Mouse (Mus musculus) cerebellum, adult 2 months (tissue): ENCODE results near the gene Zbtb18. TPM values are rescaled to one million over a fixed set of nuclear protein-coding genes. Genes with fewer than 3 reads are reported as not detected.

ENCODE experiments used
- DNase-seq, 2 experiments: peaks; one replicate each; pipeline ENCODE4 v3.0.0; 2021
- H3K27ac ChIP-seq: fragments of 200-500 bp; 2 replicates; pipeline ENCODE4 v1.5.1; 2012; ENCODE audit warnings: low read length, control low read depth, inconsistent platforms; ENCODE audit not compliant: insufficient read depth
- H3K27me3 ChIP-seq: fragments of 200-500 bp; 2 replicates; pipeline ENCODE4 v1.6.1; 2012; ENCODE audit warnings: inconsistent platforms, mild to moderate bottlenecking, low read length, moderate library complexity; ENCODE audit not compliant: control insufficient read depth, insufficient read depth
- H3K4me1 ChIP-seq: fragments of 200-500 bp; 2 replicates; pipeline ENCODE4 v1.6.1; 2011; ENCODE audit warnings: low read length; ENCODE audit not compliant: control insufficient read depth, insufficient read depth
- H3K4me3 ChIP-seq: fragments of 200-500 bp; replicated peaks from 2 replicates; pipeline ENCODE3; 2011; ENCODE audit warnings: mild to moderate bottlenecking, low read depth, low read length, control low read depth; ENCODE audit not compliant: insufficient read depth
- CTCF ChIP-seq: fragments of 200-500 bp; IDR thresholded peaks from 2 replicates; pipeline ENCODE4 v1.5.1; 2011; ENCODE audit warnings: low read depth, mild to moderate bottlenecking, control low read depth, low read length, moderate library complexity, borderline replicate concordance; ENCODE audit not compliant: insufficient read depth
- POLR2A ChIP-seq: fragments of 200-500 bp; IDR thresholded peaks from 2 replicates; pipeline ENCODE4 v1.6.1; 2011; ENCODE audit warnings: low read length, control low read depth, borderline replicate concordance; ENCODE audit not compliant: insufficient read depth
- WGBS: fragments of 180-500 bp; shearing (Covaris S2); methylation state at CpG from one replicate; pipeline ENCODE4 v1.1.7; 2018; 5-methylcytosine and 5-hydroxymethylcytosine counted together
- polyA plus RNA-seq: library from polyadenylated mRNA; depleted of rRNA; stranded (reverse); fragments of >200 nt; gene quantifications from 2 replicates; pipeline ENCODE4 v1.2.3, GENCODE M21; 2012

Gene Zbtb18
- polyA plus RNA-seq, 1 experiment, result 193 TPM

GRCm38 (mm10) chr1:177479356-177480004 is 37.3 kb downstream of the Zbtb18 start:
- Histone ChIP-seq H3K4me3 (no peak overlapping the region), H3K27me3 (no peaks in the 10 kb centered on the region), H3K27ac (peak overlapping the region; percentile 61), H3K4me1 (peaks cover 7% of the 10 kb centered on the region)
- TF ChIP-seq CTCF (no peak), POLR2A (no peak)
- peak; percentile 70 to 82 for DNase-seq
- WGBS, result 18% methylated on average over 10 of the region's 10 CpGs

GRCm38 (mm10) chr1:177483612-177484011 is 41.5 kb downstream of the Zbtb18 start:
- 98% methylated on average over 2 of the region's 2 CpGs for WGBS
- no peak overlapping the region for H3K27ac ChIP-seq
- H3K27me3 ChIP-seq, result no peaks in the 10 kb centered on the region
- peaks cover 7% of the 10 kb centered on the region for H3K4me1 ChIP-seq
- H3K4me3 ChIP-seq, result no peak overlapping the region
- TF ChIP-seq POLR2A (no peak), CTCF (no peak)
- DNase-seq, result no peak

GRCm38 (mm10) chr1:177484280-177484679 is 42.1 kb downstream of the Zbtb18 start:
- TF ChIP-seq CTCF, result no peak
- no peak for TF ChIP-seq POLR2A
- Histone ChIP-seq H3K27me3 (no peaks in the 10 kb centered on the region), H3K4me3 (no peak overlapping the region), H3K4me1 (peaks cover 4% of the 10 kb centered on the region), H3K27ac (no peak overlapping the region)
- 86% methylated on average over 7 of the region's 7 CpGs for WGBS
- no peak for DNase-seq

GRCm38 (mm10) chr1:177484680-177485079 is 42.5 kb downstream of the Zbtb18 start:
- no peak for DNase-seq
- TF ChIP-seq CTCF, result no peak
- no peak for TF ChIP-seq POLR2A
- no peak overlapping the region for H3K27ac ChIP-seq
- no peaks in the 10 kb centered on the region for H3K27me3 ChIP-seq
- WGBS, result 51% methylated on average over 7 of the region's 7 CpGs
- H3K4me3 ChIP-seq, result no peak overlapping the region
- peaks cover under 1% of the 10 kb centered on the region; the same call in 1 of the 2 replicates for H3K4me1 ChIP-seq

GRCm38 (mm10) chr1:177489844-177490243 is 47.7 kb downstream of the Zbtb18 start:
- 94% methylated on average over 7 of the region's 7 CpGs for WGBS
- H3K27me3 ChIP-seq, result no peaks in the 10 kb centered on the region
- H3K27ac ChIP-seq, result no peak overlapping the region
- no peaks in the 10 kb centered on the region for H3K4me1 ChIP-seq
- DNase-seq, result no peak
- H3K4me3 ChIP-seq, result no peak overlapping the region
- TF ChIP-seq CTCF (no peak), POLR2A (no peak)

- H3K27me3 ChIP-seq, result no peaks in the 10 kb centered on the region
- no peak for DNase-seq
- H3K4me3 ChIP-seq, result no peak overlapping the region
- H3K4me1 ChIP-seq, result no peaks in the 10 kb centered on the region
- TF ChIP-seq POLR2A (no peak), CTCF (no peak)
- H3K27ac ChIP-seq, result no peak overlapping the region
- 82% methylated on average over 4 of the region's 4 CpGs for WGBS
Measured at GRCm38 (mm10) chr1:177490808-177491207, 48.7 kb downstream of the Zbtb18 start.

GRCm38 (mm10) chr1:177491280-177491679 is 49.1 kb downstream of the Zbtb18 start:
- no peak overlapping the region for H3K27ac ChIP-seq
- DNase-seq, result no peak
- no peak for TF ChIP-seq POLR2A
- TF ChIP-seq CTCF, result no peak
- H3K27me3 ChIP-seq, result no peaks in the 10 kb centered on the region
- WGBS, result 77% methylated on average over 8 of the region's 8 CpGs
- no peak overlapping the region for H3K4me3 ChIP-seq
- H3K4me1 ChIP-seq, result no peaks in the 10 kb centered on the region

- DNase-seq, result no peak
- 76% methylated on average over 8 of the region's 8 CpGs for WGBS
- Histone ChIP-seq H3K4me3 (no peak overlapping the region), H3K4me1 (no peaks in the 10 kb centered on the region), H3K27me3 (no peaks in the 10 kb centered on the region), H3K27ac (no peak overlapping the region)
- TF ChIP-seq POLR2A, result no peak
- TF ChIP-seq CTCF, result no peak
Measured at GRCm38 (mm10) chr1:177494306-177494705, 52.2 kb downstream of the Zbtb18 start.
